Comparison of ENCODE assay signal across 8 mouse cellular contexts in genomic region chr15:103168801-103169611, GRCm38 (mm10). TPM values are rescaled to one million over a fixed set of nuclear protein-coding genes. Genes with fewer than 3 reads are reported as not detected.
DNase-seq lines count a peak whose midpoint lies in the region; ATAC-seq lines count a peak whose summit lies in the region.

No protein-coding gene starts in this region.

- no peaks in the 10 kb centered on the region for H3K36me3 ChIP-seq in forebrain, embryonic 12.5 days (replicated peaks)

- no peak; the same call in 1 of the 2 replicates for ATAC-seq in cerebellum, adult (ENCODE audit: insufficient number of reproducible peaks, low FRiP score, low TSS enrichment)
- peak; percentile 23 for ATAC-seq in forebrain, embryonic 12.5 days (ENCODE audit: low FRiP score)

- DNase-seq in cerebellum, adult 9-11 months: peak; percentile 58
- DNase-seq in MN1 (ENCODE audit: low spot score): peak; percentile 82
- DNase-seq in kidney, postnatal 4 days: peak; percentile 80 to 85
- DNase-seq in mesoderm, embryonic 11.5 days (ENCODE audit: low read depth, low spot score): peak; percentile 88
- peak; percentile 58 for DNase-seq in testis, postnatal 10 days (ENCODE audit: low spot score)
- no peak for DNase-seq in urinary bladder, adult 2 months (ENCODE audit: low spot score)

- H3K9me3 ChIP-seq in forebrain, embryonic 12.5 days: no peaks in the 10 kb centered on the region

- peak overlapping the region; percentile 47 for H3K9ac ChIP-seq in forebrain, embryonic 12.5 days

- H3K27ac ChIP-seq in forebrain, embryonic 12.5 days: no peak overlapping the region

- H3K4me3 ChIP-seq in forebrain, embryonic 12.5 days (replicated peaks): peak overlapping the region; percentile 45

- H3K4me1 ChIP-seq in forebrain, embryonic 12.5 days: peaks cover 32% of the 10 kb centered on the region

- peaks cover 88% of the 10 kb centered on the region for H3K27me3 ChIP-seq in forebrain, embryonic 12.5 days

- H3K4me2 ChIP-seq in forebrain, embryonic 12.5 days: peak overlapping the region; percentile 76

- under 1% methylated on average over 63 of the region's 63 CpGs for WGBS in forebrain, embryonic 12.5 days

RNA-seq across cellular contexts. Expression of gene Smug1, which starts 2.1 kb away (rescaled TPM):
- 24.6 and 27.4 TPM in 2 replicates for polyA plus RNA-seq in forebrain, embryonic 12.5 days (2016; fragmentation: Nextera tagmentation; extraction: Ambion mirVana)
- 15.1 and 18.5 TPM in 2 replicates for polyA plus RNA-seq in urinary bladder, adult 2 months (2012; rRNA removed)
